Mouse (Mus musculus) brain, embryonic 14.5 days (tissue): Measurements from ENCODE around the gene Atxn1. TPM values are rescaled to one million over a fixed set of nuclear protein-coding genes. Genes with fewer than 3 reads are reported as not detected.
A peak's percentile ranks its signal among the peaks of the same experiment; 100 is the strongest.

Experiments
- DNase-seq: peaks from one replicate; pipeline ENCODE4 v3.0.0-alpha.2; 2011; ENCODE audit warnings: low read depth
- CTCF ChIP-seq: fragments of 200-500 bp; IDR thresholded peaks from 2 replicates; pipeline ENCODE4 v1.5.1; 2012; ENCODE audit warnings: inconsistent platforms, mild to moderate bottlenecking, moderate library complexity, borderline replicate concordance; ENCODE audit not compliant: insufficient read depth, insufficient read length; ENCODE audit errors: extremely low read depth
- POLR2A ChIP-seq: fragments of 200-500 bp; IDR thresholded peaks from 2 replicates; pipeline ENCODE4 v1.6.1; 2012; ENCODE audit warnings: mild to moderate bottlenecking, inconsistent platforms, borderline replicate concordance; ENCODE audit not compliant: poor library complexity, insufficient read depth, insufficient read length, severe bottlenecking; ENCODE audit errors: extremely low read depth
- polyA plus RNA-seq: library from polyadenylated mRNA; depleted of rRNA; stranded (reverse); fragments of >200 nt; gene quantifications from 2 replicates; pipeline ENCODE4 v1.2.3, GENCODE M21; 2012

Gene Atxn1
- polyA plus RNA-seq, 1 experiment: 11.0 TPM

DNA sequence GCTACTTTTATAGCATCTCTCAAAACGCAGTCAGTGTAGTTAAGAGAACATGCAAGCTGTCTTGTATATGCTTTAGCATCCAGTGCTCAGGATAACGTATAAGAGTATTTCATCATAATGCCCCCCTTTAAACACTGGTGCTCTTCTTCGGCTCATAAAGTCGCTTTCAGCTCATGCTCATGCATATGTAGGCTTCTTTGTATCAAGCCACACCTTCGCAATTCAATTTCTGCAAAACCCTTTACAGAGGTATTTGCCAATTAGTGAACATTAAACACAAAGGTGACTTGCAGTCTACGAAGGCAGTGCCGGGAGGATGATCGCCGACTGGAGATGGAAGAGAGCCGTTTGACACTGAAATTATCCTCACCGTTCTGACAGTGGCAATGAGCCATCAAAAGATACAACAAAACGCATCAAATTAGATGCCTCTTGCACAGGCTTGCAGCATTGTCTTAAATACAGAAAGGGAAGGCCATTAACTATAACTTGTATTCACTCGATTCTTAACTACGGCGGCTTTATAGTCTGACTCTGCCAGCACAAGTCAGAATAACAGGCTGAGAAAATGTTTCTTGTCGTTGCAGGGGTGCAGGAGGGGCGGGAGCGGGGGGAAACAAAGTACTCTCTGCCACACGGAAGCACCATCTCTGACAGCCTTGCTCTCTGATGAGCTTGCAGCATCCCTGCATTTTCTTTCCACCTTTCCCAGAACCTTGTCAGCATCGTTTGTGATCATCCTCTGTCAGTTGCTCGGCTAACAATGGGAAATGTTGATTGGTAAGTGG, 191.2 kb downstream of the Atxn1 start:
- TF ChIP-seq CTCF (no peak), POLR2A (no peak)
- peak; percentile 72 for DNase-seq

DNA sequence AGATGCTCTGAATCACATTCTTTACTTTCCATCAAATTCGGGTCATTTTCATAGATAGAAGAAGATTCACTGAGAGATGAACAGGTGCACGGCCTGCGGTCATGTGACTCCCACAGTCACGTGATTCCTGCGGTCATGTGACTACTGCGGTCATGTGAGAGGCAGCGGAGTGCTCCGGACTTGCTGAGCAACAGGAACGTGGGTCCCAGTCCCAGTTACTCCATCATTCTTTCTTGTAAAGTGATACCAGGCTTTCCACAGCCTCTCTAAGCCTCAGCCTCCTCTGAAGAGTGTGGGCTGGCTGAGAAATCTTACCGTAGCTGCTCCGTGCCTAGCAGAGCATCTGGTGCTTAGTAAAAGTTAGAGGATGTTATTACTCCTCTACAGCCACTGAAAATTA, 195.1 kb downstream of the Atxn1 start:
- DNase-seq: no peak
- no peak for TF ChIP-seq CTCF
- TF ChIP-seq POLR2A: no peak

DNA sequence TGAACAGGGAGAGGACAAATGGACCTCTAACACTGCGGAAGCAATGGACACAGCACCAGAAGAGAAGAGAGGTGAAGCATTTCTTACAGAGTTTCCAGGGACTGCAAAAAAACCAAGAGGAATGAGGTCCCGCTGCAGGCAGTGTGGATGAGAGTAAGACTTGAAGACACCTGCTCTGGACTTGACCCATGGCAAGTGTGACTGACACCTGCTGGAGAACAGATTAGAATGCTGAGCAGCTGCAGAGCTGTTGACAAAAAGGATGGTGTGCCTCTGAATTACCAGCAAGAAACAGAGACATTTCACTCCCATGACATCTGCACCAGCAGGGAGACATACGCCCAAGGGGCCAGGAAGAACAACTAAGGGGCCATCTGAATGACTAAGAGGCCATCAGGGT, 196.6 kb downstream of the Atxn1 start:
- TF ChIP-seq CTCF: no peak
- no peak for TF ChIP-seq POLR2A

DNA sequence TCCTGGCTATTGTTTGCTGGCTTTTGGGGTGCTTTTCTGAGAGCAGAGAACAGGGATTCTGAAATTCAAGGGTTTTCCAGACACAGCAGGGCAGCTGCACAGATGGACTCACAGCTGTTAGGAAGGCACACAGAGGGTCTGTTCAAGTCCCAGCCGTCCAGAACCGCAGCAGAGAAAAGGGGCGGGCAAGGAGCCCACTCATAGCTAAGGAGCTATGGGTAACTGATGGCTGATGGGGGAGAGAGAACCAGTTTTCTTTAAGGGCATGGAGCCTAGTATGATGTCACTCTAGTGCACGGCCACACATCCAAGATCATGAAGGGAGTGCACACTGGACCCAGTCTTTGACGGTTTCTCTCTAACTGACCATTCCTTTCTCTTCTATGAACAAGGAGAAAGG, 200.5 kb downstream of the Atxn1 start:
- TF ChIP-seq CTCF (no peak), POLR2A (no peak)
- no peak for DNase-seq

More for the DNA sequence above, 196.6 kb downstream of the Atxn1 start:
- no peak for DNase-seq

DNA sequence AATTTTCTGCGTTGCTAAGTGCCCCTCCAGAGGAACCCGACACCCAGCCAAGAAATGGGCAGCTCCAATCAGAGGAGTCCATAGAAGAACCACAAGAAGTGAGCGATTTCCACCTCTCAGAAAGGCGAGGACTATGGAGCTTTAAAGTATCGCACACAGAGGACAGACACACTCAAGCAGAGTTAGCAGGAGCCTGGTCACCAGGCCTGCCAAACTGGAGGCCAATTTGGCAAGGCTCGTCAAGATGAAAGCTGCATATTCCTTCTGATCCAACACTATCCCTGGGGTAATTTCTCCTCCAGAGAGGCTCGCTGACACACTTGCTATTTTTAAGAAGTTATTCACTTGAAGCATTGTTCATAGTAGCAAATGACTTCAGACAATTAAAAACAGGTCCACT, 202.5 kb downstream of the Atxn1 start:
- no peak for DNase-seq
- TF ChIP-seq CTCF (no peak), POLR2A (no peak)

DNA sequence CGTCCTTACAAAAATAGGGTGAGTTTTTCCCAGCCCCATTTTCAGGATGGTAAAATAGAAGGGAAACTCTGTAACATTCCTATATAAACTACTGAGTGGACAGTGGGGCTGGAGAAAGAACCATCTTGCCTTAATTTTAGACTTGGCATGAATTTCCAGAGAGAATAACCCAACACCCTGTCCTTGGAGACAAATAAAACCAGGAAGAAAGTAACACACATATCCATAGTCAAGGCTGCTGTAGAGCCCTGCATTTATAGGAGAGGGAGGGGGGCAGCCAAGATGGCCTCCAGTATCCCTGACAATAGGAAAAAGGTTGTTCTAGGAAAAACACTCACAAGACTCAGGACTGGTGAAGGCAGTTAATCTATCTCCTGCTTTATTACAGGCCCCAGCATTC, 210.3 kb downstream of the Atxn1 start:
- DNase-seq: no peak
- TF ChIP-seq POLR2A (no peak), CTCF (no peak)

DNA sequence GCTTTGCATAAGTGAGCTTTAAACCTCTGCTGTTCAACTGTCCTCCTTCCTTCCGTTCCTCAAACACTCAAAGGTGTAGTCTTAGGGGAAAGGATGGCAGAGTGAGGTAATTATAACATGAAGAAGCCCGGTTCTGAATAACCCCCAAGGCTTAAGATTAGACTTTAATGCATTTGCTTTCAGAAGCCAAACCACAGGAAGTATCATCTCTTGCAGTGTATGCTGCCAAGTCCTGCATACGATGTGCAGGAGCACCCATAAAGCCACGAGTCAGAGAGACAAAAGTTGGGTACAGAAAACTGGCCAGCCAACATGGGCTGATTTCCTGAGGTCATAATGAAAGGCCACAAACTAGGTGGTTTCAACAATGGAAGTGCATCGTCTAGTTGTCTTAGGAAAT, 212.3 kb downstream of the Atxn1 start:
- DNase-seq: no peak
- TF ChIP-seq POLR2A (no peak), CTCF (no peak)

DNA sequence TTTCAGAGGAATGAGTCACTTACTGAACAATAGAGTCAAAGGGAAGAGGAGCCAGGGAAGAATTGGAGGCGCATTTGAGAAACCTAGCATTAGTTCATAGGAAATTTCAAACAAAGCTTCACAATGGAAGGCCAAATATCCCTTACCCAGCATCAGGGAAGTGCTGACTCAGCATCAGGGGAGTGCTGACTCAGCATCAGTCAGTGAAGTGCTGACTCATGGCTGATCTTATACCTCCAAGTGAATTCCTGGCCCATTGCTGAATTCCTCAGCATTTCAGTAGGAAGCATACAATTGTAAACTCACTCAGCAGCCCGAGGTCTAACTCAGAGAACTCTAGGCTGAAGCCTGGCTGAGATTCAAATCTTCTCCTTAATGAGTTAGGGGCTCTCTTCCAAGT, 213.6 kb downstream of the Atxn1 start:
- DNase-seq: peak; percentile 53
- no peak for TF ChIP-seq CTCF
- TF ChIP-seq POLR2A: no peak

DNA sequence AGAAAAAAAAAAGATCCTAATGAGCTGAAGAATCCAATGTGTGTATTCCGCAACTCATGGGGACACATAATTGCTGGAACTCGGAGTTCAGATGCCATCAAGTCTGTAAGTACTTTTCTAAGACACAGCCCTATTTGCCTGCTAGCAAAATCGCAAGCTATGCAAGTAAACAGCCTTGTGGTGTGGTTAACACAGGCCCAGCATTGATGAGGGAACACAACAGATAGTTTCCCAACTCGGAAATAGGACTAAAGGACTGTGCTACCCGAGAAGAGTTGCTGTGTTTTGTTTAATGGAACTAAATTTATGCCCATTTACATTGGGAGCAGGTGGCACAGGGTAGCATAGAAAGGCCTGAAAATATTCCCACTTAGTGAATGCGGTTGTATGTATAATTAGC, 214.2 kb downstream of the Atxn1 start:
- no peak for DNase-seq
- TF ChIP-seq CTCF: no peak
- TF ChIP-seq POLR2A: no peak

DNA sequence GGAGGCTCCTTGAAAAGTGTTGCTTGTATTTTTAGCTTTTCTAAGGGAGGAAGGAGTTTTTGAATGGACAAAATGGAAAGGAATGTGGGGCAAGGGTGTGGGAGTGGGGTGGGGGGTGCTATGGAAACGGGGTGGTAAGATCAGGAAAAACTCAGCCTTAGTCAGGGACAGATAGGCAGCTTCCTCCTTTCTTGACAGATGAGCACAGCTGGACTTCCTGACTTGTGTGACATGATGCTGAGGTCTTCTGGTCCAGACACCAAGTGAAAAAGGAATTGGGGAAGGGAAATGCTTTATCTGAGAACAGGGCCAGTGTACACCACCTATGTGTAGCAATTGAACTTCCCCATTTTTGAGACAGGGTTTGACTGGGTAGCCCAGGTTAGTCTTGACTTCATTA, 214.9 kb downstream of the Atxn1 start:
- no peak for TF ChIP-seq POLR2A
- no peak for TF ChIP-seq CTCF
- no peak for DNase-seq

DNA sequence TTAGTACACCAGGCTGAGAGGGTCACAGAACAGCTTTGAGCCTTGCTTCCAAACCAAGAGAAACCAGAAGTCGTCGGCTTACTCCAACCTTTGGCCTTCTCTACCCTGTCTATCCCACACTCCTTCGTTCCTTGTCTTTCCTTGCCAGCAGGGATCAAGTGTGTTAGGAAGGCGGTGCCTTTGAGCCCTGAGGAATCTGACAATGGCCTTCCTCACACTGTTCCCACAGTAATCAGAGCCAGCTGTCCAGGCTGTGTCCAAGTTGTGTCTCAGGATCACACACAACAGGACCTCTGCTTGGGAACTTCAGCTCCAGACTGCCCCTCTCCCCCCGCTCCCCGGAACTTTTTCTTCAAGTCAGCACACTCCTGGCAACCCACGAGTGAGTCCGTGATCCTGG, 215.6 kb downstream of the Atxn1 start:
- TF ChIP-seq CTCF (no peak), POLR2A (no peak)
- no peak for DNase-seq

DNA sequence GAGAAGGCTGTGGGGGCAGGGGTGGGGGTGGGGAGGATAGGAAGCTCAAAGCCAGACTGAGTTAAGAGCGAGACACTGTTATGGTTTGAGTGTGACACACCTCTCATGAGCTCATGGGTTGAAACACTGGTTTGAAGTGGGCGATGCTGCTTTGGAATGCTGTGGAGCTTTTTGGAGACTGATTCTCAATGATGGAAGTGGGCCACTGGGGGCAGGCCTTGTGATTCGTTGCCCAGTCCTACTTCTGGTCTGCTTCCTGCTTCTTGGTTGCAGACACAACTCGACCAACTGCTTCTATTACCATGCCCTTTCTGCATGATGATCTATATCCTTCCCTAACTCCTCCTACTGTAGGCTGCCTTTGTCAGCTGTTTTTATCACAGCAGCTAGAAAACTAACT, 216.1 kb downstream of the Atxn1 start:
- TF ChIP-seq POLR2A: no peak
- TF ChIP-seq CTCF: no peak
- DNase-seq: no peak
